Mouse (Mus musculus) thymus, adult 2 months (tissue): ENCODE measurements around the gene Msi2. TPM values are rescaled to one million over a fixed set of nuclear protein-coding genes. Genes with fewer than 3 reads are reported as not detected.

Experiments
- DNase-seq: peaks from one replicate; pipeline ENCODE4 v3.0.0; 2021
- H3K27ac ChIP-seq: fragments of 200-500 bp; 2 replicates; pipeline ENCODE4 v1.5.1; 2012; ENCODE audit warnings: low read length, control low read depth; ENCODE audit not compliant: control insufficient read depth, insufficient read depth
- H3K27me3 ChIP-seq: fragments of 200-500 bp; 2 replicates; pipeline ENCODE4 v1.6.1; 2012; ENCODE audit warnings: mild to moderate bottlenecking, low read length, moderate library complexity, mixed read lengths; ENCODE audit not compliant: control insufficient read depth, insufficient read depth
- H3K36me3 ChIP-seq: fragments of 200-500 bp; 2 replicates; pipeline ENCODE4 v1.6.1; 2012; ENCODE audit warnings: mild to moderate bottlenecking, low read length, moderate library complexity; ENCODE audit not compliant: control insufficient read depth, insufficient read depth
- H3K4me1 ChIP-seq: fragments of 200-500 bp; replicated peaks from 2 replicates; pipeline ENCODE4 v1.6.1; 2012; ENCODE audit warnings: low read length; ENCODE audit not compliant: control insufficient read depth, insufficient read depth
- H3K4me3 ChIP-seq: fragments of 200-500 bp; 2 replicates; pipeline ENCODE4 v1.5.1; 2012; ENCODE audit warnings: mild to moderate bottlenecking, low read length, control low read depth, moderate library complexity; ENCODE audit not compliant: control insufficient read depth, insufficient read depth
- CTCF ChIP-seq: fragments of 200-500 bp; IDR thresholded peaks from 2 replicates; pipeline ENCODE4 v1.5.1; 2012; ENCODE audit warnings: mild to moderate bottlenecking, control low read depth, low read length, moderate library complexity, borderline replicate concordance; ENCODE audit not compliant: control insufficient read depth, poor library complexity, insufficient read depth; ENCODE audit errors: extremely low read depth
- POLR2A ChIP-seq: fragments of 200-500 bp; IDR thresholded peaks from 2 replicates; pipeline ENCODE4 v1.6.1; 2012; ENCODE audit warnings: mild to moderate bottlenecking, low read length, control low read depth, moderate library complexity; ENCODE audit not compliant: control insufficient read depth, poor library complexity, insufficient read depth; ENCODE audit errors: extremely low read depth
- WGBS: fragments of 180-500 bp; shearing (Covaris S2); methylation state at CpG from one replicate; pipeline ENCODE4 v1.1.7; 2018; 5-methylcytosine and 5-hydroxymethylcytosine counted together
- polyA plus RNA-seq: library from polyadenylated mRNA; depleted of rRNA; stranded (reverse); fragments of >200 nt; gene quantifications from 2 replicates; pipeline ENCODE4 v1.2.3, GENCODE M21; 2012

Msi2 gene
- polyA plus RNA-seq, 1 experiment = 51.3 TPM

- TF ChIP-seq CTCF = no peak
- TF ChIP-seq POLR2A = no peak
- Histone ChIP-seq H3K4me3 (no peak overlapping the region), H3K36me3 (peaks cover 31% of the 10 kb centered on the region), H3K4me1 (peaks cover 3% of the 10 kb centered on the region), H3K27ac (no peak overlapping the region), H3K27me3 (no peaks in the 10 kb centered on the region)
- no peak for DNase-seq
- WGBS = 95% methylated on average over 6 of the region's 6 CpGs
These were observed 16.2 kb downstream of the Msi2 start for GRCm38 (mm10) chr11:88701976-88702659.

- Histone ChIP-seq H3K27me3 (no peaks in the 10 kb centered on the region), H3K4me3 (no peak overlapping the region), H3K36me3 (peaks cover 31% of the 10 kb centered on the region), H3K4me1 (peaks cover 3% of the 10 kb centered on the region), H3K27ac (no peak overlapping the region)
- DNase-seq = no peak
- WGBS = 96% methylated on average over 6 of the region's 6 CpGs
- no peak for TF ChIP-seq CTCF
- TF ChIP-seq POLR2A = no peak
These were observed 17.3 kb downstream of the Msi2 start for GRCm38 (mm10) chr11:88701020-88701419.

- Histone ChIP-seq H3K4me1 (peaks cover 3% of the 10 kb centered on the region), H3K36me3 (peaks cover 31% of the 10 kb centered on the region)
- 97% methylated on average over 15 of the region's 15 CpGs for WGBS
These were observed 18.1 kb downstream of the Msi2 start for GRCm38 (mm10) chr11:88700202-88700711.

GRCm38 (mm10) chr11:88693905-88694893, 24.1 kb downstream of the Msi2 start:
- no peaks in the 10 kb centered on the region for H3K27me3 ChIP-seq
- H3K36me3 ChIP-seq = peaks cover 4% of the 10 kb centered on the region; the same call in 1 of the 2 replicates
- DNase-seq = no peak
- no peak overlapping the region for H3K27ac ChIP-seq
- no peak for TF ChIP-seq POLR2A
- TF ChIP-seq CTCF = no peak
- 96% methylated on average over 20 of the region's 20 CpGs for WGBS
- peaks cover 18% of the 10 kb centered on the region for H3K4me1 ChIP-seq
- H3K4me3 ChIP-seq = no peak overlapping the region

More at GRCm38 (mm10) chr11:88700202-88700711, 18.1 kb downstream of the Msi2 start:
- TF ChIP-seq CTCF (no peak), POLR2A (no peak)
- H3K27me3 ChIP-seq = no peaks in the 10 kb centered on the region
- no peak for DNase-seq
- H3K4me3 ChIP-seq = no peak overlapping the region
- no peak overlapping the region for H3K27ac ChIP-seq

- WGBS = 93% methylated on average over 13 of the region's 13 CpGs
- Histone ChIP-seq H3K36me3 (peaks cover 4% of the 10 kb centered on the region; the same call in 1 of the 2 replicates), H3K27me3 (no peaks in the 10 kb centered on the region), H3K27ac (no peak overlapping the region), H3K4me3 (no peak overlapping the region), H3K4me1 (peaks cover 18% of the 10 kb centered on the region)
- TF ChIP-seq CTCF (no peak), POLR2A (no peak)
- DNase-seq = no peak
These were observed 25.1 kb downstream of the Msi2 start for GRCm38 (mm10) chr11:88693002-88693769.

- no peak overlapping the region for H3K27ac ChIP-seq
- DNase-seq = peak; percentile 27
- H3K36me3 ChIP-seq = peaks cover 7% of the 10 kb centered on the region; the same call in 1 of the 2 replicates
- 20% methylated on average over 10 of the region's 10 CpGs for WGBS
- H3K27me3 ChIP-seq = no peaks in the 10 kb centered on the region
- TF ChIP-seq POLR2A (no peak), CTCF (no peak)
- H3K4me3 ChIP-seq = no peak overlapping the region
- H3K4me1 ChIP-seq = peaks cover 15% of the 10 kb centered on the region
These were observed 25.9 kb downstream of the Msi2 start for GRCm38 (mm10) chr11:88692374-88692773.
